Mouse (Mus musculus): ENCODE data around the gene Vps33b.

GRCm38 (mm10) chr7:80244851-80245250 is 24.6 kb upstream of the Vps33b start:
- no peak for TF ChIP-seq POLR2A (IDR thresholded peaks at IDR 0.05; ENCODE audit: control insufficient read depth, extremely low read depth, insufficient read depth, low read length, poor library complexity)
- TF ChIP-seq CTCF (IDR thresholded peaks at IDR 0.05; ENCODE audit: borderline replicate concordance, control insufficient read depth, extremely low read depth, insufficient read depth, low read length, poor library complexity), result no peak

Measured in thymus, adult 2 months (tissue).